Mouse (Mus musculus) layer of hippocampus, postnatal 10 days (tissue): ENCODE data around the gene Pdik1l. TPM values are rescaled to one million over a fixed set of nuclear protein-coding genes. Genes with fewer than 3 reads are reported as not detected.

ENCODE experiments used
- DNase-seq, 2 experiments: peaks; one replicate each; pipeline ENCODE4 v3.0.0; 2021; ENCODE audit warnings: low spot score in 2 of 2
- total RNA-seq, 2 experiments: library from RNA; stranded (reverse); gene quantifications; 2 replicates each; pipeline ENCODE4 v1.2.3; 2021

Pdik1l gene
- total RNA-seq, 2 experiments from 2014 or later = 18.6 to 24.4 TPM

DNA sequence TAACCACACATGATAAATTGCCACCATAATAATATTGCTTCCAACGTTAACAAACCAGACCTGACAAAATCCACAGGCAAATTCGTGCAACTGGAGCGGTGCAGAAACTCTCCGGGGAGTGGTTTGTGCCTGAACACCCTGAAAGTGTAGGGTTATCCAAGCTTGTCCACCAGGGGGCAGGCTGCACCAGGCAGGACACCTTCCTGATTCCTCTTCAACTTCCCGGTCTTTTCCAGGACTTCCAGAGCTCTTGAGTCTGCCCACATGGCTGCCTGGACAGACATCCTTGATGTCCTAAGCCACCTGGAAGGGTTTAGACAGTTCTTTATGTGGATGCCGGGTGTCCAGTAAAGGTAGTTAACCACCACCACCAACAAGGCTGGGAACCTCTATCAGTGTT lies 24.5 kb downstream of the Pdik1l start:
- peak; percentile 47 to 61 for DNase-seq

DNA sequence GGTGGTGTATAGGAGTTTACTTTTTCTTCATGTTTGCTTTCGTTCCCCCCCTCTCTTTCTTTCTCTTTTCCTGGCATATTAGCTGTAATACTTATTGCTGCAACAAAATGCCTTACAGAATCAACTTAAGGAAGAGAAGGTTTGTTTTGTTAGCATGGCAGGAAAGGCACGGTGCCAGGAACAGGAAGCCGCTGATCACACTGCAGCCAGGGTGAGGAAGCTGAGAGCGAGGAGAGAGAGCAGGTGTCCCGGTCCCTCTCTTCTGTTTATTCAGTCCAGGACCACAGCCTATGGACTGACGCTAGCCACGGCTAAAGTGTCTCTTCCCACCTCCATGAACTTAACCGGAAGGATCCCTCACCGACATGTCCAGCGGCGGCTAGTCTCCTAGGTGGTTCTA lies 29.3 kb downstream of the Pdik1l start:
- no peak for DNase-seq

- no peak for DNase-seq
Observed at GRCm38 (mm10) chr4:134257198-134258009, 30.3 kb downstream of the Pdik1l start.

DNA sequence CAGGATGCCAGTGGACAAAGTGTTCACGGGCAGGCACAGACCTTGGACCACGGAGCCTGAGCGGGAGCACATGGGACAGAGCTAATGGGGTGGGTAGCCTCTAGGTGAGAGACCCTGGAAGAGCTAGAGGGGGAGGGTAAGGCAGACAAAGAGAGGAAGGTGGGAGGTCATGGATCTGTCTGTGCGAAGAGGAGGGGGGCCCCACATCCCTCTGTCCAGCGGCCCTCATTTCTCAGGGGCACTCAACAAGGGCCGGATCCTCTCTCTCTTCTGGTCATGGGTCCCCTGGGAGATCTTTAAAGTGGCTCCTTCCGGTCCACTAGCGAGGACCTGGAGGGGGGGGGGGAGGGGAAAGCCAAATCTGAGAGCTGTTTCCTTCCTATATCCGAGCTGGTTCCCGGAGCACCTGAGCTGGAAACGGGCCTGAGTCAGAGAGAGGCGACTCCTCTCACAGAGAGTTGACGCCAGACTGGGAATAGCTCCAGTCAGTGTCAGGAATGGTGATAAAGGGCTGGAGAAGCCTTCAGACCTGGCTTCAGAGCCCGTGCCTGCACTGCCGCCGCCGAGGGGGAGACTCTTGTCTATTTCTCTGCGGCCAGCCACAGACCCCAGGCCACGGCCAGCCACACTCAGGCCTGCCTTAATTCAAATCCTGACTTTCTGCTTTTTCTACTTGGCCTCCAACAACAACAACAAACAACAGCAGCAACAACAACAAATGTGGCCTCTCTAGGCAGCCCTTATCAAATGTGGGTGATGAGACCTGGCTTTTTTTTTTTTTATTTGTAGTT lies 31.1 kb downstream of the Pdik1l start:
- no peak for DNase-seq

- no peak for DNase-seq
Observed at GRCm38 (mm10) chr4:134255854-134256253, 31.8 kb downstream of the Pdik1l start.

- DNase-seq = no peak
Observed at GRCm38 (mm10) chr4:134254835-134255234, 32.9 kb downstream of the Pdik1l start.

- DNase-seq = peak in 1 of 2 experiments; percentile 6
Observed at GRCm38 (mm10) chr4:134253722-134254324, 33.9 kb downstream of the Pdik1l start, which contains the start of gene Grrp1. Grrp1 (minus strand) TSS chr4:134254106.

DNA sequence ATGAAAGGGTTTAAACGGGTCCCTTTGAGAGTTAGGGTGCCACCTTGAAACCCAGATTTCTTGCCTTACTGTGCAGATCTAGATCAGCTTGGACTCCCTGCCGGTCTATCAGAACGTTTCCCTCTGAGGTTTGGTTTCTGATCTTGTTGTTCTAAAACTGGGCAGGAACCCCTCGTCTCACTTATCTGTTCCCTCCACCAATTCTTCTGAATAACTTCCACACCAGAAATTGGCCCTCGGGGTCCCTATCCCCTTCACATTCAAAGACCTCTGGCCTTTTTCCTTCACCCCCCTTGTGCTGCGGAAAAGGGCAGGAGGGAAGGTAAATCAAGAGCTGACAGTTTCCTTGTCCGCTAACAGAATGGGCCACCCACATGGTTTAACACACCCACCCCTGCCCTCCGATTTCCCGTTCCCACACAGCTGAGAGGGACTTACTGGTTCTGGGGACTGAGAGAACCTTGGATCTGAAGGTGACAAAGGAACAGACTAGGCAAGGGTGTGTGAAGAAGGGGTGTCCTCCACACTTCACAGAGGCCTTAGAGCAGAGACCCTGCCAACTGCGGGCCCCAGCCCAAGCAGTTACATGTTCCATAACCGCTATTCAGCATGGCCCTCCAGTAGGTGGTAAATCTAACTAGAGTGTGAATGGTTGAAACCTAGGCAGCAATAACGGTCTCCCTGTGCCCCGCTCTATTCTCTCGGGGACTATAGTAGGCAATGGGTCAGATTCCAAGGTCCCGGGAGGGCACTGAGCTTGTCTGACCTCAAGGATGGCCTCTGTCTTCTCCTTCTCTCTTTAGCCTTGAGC lies 34.6 kb downstream of the Pdik1l start:
- no peak for DNase-seq

GRCm38 (mm10) chr4:134252131-134252910 lies 35.4 kb downstream of the Pdik1l start:
- DNase-seq = peak in 1 of 2 experiments; percentile 8

- DNase-seq = peak; percentile 44 to 59
Observed at GRCm38 (mm10) chr4:134251241-134252130, 36.2 kb downstream of the Pdik1l start.

GRCm38 (mm10) chr4:134250930-134251240 lies 36.8 kb downstream of the Pdik1l start:
- DNase-seq = peak in 1 of 2 experiments; percentile 7

DNA sequence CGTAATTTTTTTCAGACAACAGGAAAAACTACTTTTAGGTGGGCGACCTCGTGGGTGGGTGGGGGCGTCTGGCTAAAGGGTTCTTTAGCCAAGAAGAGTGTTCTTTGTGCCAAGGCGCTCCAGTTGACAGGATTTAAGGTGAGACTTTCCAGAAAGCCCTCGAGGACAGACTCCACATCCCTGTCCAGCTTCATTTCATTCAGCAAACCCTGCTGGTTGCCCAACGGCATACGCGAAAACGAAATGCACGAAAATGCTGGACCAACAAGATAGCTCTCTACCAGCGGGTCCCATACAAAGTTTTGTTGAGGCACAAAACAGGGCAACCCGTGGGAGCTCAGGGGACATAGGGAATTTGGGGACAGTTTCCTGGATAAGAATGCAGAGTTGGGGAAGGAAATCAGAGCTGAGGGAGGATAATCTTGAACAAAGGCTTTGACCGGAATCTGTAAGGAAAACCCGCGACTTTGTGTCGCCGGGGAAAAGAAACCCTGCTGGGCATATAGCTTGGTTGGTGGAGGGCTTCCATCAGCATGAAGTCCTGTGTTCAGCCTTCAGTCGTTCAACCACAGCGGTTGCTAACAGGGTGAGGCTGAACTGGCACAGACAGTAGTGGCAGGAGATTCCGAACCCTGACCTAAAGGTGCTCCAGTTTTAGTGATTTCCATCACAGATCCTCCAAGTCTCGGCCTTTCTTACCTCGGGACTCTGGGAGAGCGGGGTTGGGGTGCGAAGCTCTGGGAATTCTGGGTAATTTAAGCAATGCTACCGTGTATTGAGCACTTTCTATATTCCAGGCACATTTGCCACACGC lies 37.4 kb downstream of the Pdik1l start:
- peak in 1 of 2 experiments; percentile 6 for DNase-seq

DNA sequence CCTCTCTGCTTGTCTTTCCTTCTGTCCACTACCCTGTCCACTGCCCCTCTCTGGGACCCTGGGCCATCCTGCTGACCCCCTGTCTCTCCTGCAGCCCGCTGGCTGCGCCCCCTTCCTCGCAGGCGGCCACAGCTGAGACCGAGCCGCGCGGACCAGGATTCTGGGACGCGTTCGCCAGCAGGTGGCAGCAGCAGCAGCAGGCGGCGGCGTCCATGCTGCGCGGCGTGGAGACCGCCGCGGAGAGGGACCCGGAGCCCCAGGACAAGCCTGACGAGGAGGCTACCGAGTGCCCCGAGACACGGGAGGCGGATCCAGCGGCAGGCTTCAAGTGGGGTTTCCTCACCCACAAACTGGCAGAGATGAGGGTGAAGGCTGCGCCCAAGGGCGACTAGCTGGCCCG lies 38.0 kb downstream of the Pdik1l start:
- DNase-seq = peak; percentile 85

DNA sequence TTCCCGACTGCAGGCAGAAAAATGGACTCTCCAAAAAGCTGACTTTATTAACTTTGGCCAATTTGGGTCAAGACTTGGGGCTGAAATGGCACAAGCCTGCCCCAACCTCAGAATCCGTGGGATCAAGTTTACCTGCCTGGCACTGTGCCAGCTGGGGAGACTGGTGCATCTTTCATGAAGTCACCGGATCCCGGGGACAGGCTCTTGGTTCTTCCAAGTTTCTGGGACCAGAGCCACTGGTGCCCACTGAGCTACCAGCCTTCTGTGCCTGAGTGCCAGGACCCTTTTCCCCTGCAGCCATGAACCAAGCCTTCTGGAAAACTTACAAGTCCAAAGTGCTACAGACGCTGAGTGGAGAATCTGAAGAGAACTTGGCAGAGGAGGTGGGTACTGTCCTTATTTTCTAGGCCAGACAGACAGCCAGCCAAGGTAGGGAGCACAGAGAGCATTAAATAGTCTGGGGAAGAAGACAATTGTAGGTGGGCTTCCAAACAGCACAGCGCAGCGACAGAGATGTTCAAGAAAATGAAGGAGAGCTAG lies 40.9 kb downstream of the Pdik1l start, which contains the start of gene Gm30191:
Gene Gm30191 (plus strand): TSS at position 217 of the 540 bp plus-strand sequence.
- DNase-seq = no peak

DNA sequence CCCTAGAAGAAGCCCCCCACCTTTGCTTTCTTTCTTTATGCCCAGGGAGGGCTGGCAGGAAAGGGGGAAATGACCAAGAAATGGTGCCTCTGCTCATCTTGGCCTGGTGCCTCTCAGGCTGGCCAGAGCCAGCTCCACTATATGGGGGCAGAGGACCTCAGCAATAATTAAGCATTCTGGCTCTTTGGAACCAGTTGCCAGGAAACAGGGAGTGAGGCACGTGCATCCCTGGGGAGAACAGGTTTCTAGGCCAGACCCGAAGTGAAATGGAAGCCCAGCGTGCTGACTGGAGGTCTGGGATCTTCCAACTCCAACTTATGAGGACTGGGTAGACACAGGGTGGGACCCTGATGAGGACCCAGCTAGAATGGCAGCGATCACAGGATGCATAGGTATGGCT lies 41.4 kb downstream of the Pdik1l start:
- peak in 1 of 2 experiments; percentile 8 for DNase-seq

- DNase-seq = peak; percentile 97 to 98
Observed at GRCm38 (mm10) chr4:134245148-134245843, 42.4 kb downstream of the Pdik1l start, which contains the start of gene Zfp593. Zfp593 (minus strand) TSS chr4:134245592.
